Mouse (Mus musculus): ENCODE results near the gene 3110040M04Rik. TPM values are rescaled to one million over a fixed set of nuclear protein-coding genes. Genes with fewer than 3 reads are reported as not detected.

Gene 3110040M04Rik
- polyA plus RNA-seq, 1 experiment from 2014 or later: not detected

DNA sequence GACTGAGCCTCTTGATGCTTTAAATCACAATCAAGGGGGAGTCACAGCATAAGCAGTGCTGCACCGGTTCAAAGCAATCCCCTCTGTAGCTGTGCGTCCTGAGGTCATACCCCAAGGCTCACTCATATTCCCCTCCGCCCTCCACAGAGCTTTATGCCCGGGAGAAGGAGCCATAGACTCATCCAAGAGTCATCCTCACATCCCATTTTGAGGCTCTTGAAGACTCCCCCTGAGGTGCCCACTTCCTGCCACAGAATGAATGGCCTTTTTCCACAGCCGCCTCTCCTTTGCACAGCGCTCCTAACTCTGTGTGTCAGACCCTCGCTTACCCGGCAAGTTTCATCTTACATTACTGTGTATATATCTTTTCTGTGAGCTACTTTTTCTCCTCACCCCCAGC lies 23.6 kb downstream of the 3110040M04Rik start:
- H3K9me3 ChIP-seq: no peaks in the 10 kb centered on the region
- H3K27me3 ChIP-seq (ENCODE audit: poor library complexity, severe bottlenecking): no peaks in the 10 kb centered on the region
- no peaks in the 10 kb centered on the region for H3K36me3 ChIP-seq (replicated peaks)
- 86% methylated on average over 8 of the region's 8 CpGs for WGBS
- H3K4me1 ChIP-seq: no peaks in the 10 kb centered on the region
- H3K27ac ChIP-seq: no peak overlapping the region
- DNase-seq (ENCODE audit: extremely low spot score, low spot score): no peak
- no peak overlapping the region for H3K4me3 ChIP-seq

DNA sequence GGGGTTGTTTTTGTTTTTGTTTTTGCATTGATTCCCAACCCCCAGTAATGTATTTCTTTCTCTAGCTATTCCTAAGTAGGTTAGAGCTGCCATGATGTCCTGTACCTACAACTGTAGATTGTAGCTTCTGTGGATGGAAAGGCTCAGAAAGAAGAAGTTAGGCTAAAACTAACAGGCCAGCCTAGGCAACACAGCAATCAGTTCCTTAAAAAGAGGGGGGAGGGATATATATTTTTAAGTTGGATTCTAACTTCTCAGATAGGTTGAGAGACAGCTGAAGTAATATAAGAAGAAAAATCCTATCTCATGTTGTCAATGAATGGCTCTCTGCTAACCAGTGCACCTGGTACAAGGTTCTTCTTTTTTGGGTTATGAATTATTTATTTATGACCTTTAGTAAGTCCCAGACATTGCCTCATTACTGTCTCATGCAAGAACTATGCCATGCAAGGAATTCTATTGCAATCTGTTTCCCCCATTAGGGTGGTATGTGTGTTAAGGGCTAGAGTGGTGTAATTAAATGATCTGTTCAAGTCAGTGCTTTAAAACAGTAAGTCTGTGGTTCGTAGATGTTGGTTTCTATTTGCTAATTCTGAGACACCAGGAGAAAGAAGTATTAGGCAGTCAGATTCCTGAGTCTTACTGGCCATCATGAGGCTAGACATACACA lies 24.5 kb downstream of the 3110040M04Rik start:
- 83% methylated on average over 1 of the region's 1 CpGs for WGBS
- Histone ChIP-seq H3K4me3 (no peak overlapping the region), H3K27ac (no peak overlapping the region), H3K36me3 (replicated peaks) (no peaks in the 10 kb centered on the region), H3K4me1 (no peaks in the 10 kb centered on the region), H3K9me3 (no peaks in the 10 kb centered on the region), H3K27me3 (ENCODE audit: poor library complexity, severe bottlenecking) (no peaks in the 10 kb centered on the region)
- DNase-seq (ENCODE audit: extremely low spot score, low spot score): no peak

DNA sequence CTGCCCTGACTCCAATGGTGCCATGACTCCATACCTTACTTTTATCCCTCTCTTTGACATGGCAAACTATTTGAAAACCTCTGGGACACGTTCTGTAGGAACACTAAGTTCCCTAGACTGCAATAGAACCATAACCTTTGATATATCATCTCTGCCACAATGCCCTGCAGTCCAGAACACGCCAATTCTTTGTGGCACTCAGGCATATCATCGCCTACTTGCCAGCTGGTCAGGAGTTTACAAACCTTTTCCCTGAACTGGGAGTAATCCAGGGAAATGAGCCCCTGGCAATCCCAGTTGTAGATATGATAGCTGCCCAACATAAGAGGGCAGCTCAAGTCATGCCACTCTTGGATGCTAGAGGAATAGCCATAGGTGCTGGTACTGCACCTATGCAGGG lies 28.4 kb downstream of the 3110040M04Rik start:
- DNase-seq (ENCODE audit: extremely low spot score, low spot score): no peak
- Histone ChIP-seq H3K36me3 (replicated peaks) (no peaks in the 10 kb centered on the region), H3K9me3 (no peaks in the 10 kb centered on the region), H3K4me1 (peaks cover 15% of the 10 kb centered on the region), H3K27me3 (ENCODE audit: poor library complexity, severe bottlenecking) (no peaks in the 10 kb centered on the region), H3K27ac (no peak overlapping the region), H3K4me3 (no peak overlapping the region)
- 83% methylated on average over 3 of the region's 3 CpGs for WGBS

DNA sequence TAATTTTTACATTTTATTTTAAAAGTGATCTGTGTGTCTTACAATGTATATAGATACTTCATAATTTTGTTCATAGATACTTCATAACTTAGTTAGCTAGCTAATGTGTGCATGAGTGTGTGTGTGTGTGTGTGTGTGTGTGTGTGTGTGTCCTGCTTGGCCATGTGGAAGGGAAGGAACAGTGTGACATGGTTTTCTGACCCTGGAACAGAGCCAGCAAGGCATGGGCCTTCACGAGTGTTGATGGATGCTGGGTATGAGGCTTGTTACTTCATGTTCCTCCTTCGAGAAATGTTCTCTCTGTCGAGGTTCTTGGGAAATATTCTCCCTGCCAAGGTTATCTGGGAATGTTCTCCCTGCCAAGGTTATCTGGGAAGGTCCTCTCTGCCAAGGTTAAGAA lies 29.8 kb downstream of the 3110040M04Rik start:
- WGBS: 85% methylated on average over 3 of the region's 3 CpGs
- H3K4me1 ChIP-seq: peaks cover 15% of the 10 kb centered on the region
- no peak for DNase-seq (ENCODE audit: extremely low spot score, low spot score)
- no peak overlapping the region for H3K27ac ChIP-seq
- no peaks in the 10 kb centered on the region for H3K9me3 ChIP-seq
- no peak overlapping the region for H3K4me3 ChIP-seq
- H3K36me3 ChIP-seq (replicated peaks): no peaks in the 10 kb centered on the region
- H3K27me3 ChIP-seq (ENCODE audit: poor library complexity, severe bottlenecking): no peaks in the 10 kb centered on the region

GRCm38 (mm10) chr1:151235574-151235973 lies 31.7 kb downstream of the 3110040M04Rik start:
- DNase-seq (ENCODE audit: extremely low spot score, low spot score): no peak
- peak overlapping the region; percentile 78 for H3K27ac ChIP-seq
- WGBS: 18% methylated on average over 2 of the region's 2 CpGs
- H3K27me3 ChIP-seq (ENCODE audit: poor library complexity, severe bottlenecking): no peaks in the 10 kb centered on the region
- peaks cover 15% of the 10 kb centered on the region for H3K4me1 ChIP-seq
- no peaks in the 10 kb centered on the region; the same call in 1 of the 2 replicates for H3K36me3 ChIP-seq (replicated peaks)
- no peaks in the 10 kb centered on the region for H3K9me3 ChIP-seq
- H3K4me3 ChIP-seq: no peak overlapping the region

GRCm38 (mm10) chr1:151236141-151236930 lies 32.4 kb downstream of the 3110040M04Rik start:
- Histone ChIP-seq H3K4me1 (peaks cover 15% of the 10 kb centered on the region), H3K9me3 (no peaks in the 10 kb centered on the region), H3K36me3 (replicated peaks) (no peaks in the 10 kb centered on the region; the same call in 1 of the 2 replicates), H3K27ac (peak overlapping the region; percentile 78), H3K27me3 (ENCODE audit: poor library complexity, severe bottlenecking) (no peaks in the 10 kb centered on the region), H3K4me3 (no peak overlapping the region)
- WGBS: 77% methylated on average over 13 of the region's 13 CpGs
- DNase-seq (ENCODE audit: extremely low spot score, low spot score): no peak

- Histone ChIP-seq H3K36me3 (replicated peaks) (no peaks in the 10 kb centered on the region; the same call in 1 of the 2 replicates), H3K4me1 (peaks cover 15% of the 10 kb centered on the region), H3K27ac (no peak overlapping the region), H3K27me3 (ENCODE audit: poor library complexity, severe bottlenecking) (no peaks in the 10 kb centered on the region), H3K9me3 (no peaks in the 10 kb centered on the region), H3K4me3 (no peak overlapping the region)
- WGBS: 80% methylated on average over 3 of the region's 3 CpGs
- no peak for DNase-seq (ENCODE audit: extremely low spot score, low spot score)
Measured at GRCm38 (mm10) chr1:151237780-151238179, 33.9 kb downstream of the 3110040M04Rik start.

GRCm38 (mm10) chr1:151243332-151243731 lies 39.4 kb downstream of the 3110040M04Rik start:
- WGBS: 92% methylated on average over 4 of the region's 4 CpGs
- Histone ChIP-seq H3K27me3 (ENCODE audit: poor library complexity, severe bottlenecking) (no peaks in the 10 kb centered on the region), H3K36me3 (replicated peaks) (no peaks in the 10 kb centered on the region; the same call in 1 of the 2 replicates), H3K27ac (no peak overlapping the region), H3K9me3 (no peaks in the 10 kb centered on the region), H3K4me1 (no peaks in the 10 kb centered on the region), H3K4me3 (no peak overlapping the region)
- no peak for DNase-seq (ENCODE audit: extremely low spot score, low spot score)

DNA sequence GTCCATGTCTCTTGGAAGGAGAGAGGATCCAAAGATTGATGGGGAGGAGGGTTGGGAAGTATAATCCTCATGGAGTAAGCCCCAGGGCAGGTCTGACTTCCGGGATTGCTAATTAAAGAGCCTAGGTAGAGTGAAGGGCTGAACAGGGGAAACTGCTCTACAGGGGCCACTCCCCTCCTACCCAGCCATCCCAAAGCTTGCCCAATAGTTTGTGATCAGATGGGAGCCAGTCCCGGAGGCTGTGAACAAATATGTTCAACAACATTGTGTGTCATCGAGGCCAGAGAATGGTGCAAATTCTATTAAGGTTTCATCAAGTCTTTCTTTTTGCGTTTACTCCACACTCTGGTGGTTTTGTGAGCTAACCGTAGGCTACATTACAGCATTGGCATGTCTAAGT lies 40.1 kb downstream of the 3110040M04Rik start:
- Histone ChIP-seq H3K4me3 (no peak overlapping the region), H3K9me3 (no peaks in the 10 kb centered on the region), H3K27me3 (ENCODE audit: poor library complexity, severe bottlenecking) (no peaks in the 10 kb centered on the region), H3K36me3 (replicated peaks) (no peaks in the 10 kb centered on the region; the same call in 1 of the 2 replicates), H3K4me1 (no peaks in the 10 kb centered on the region), H3K27ac (no peak overlapping the region)
- no peak for DNase-seq (ENCODE audit: extremely low spot score, low spot score)
- WGBS: 94% methylated on average over 5 of the region's 5 CpGs

DNA sequence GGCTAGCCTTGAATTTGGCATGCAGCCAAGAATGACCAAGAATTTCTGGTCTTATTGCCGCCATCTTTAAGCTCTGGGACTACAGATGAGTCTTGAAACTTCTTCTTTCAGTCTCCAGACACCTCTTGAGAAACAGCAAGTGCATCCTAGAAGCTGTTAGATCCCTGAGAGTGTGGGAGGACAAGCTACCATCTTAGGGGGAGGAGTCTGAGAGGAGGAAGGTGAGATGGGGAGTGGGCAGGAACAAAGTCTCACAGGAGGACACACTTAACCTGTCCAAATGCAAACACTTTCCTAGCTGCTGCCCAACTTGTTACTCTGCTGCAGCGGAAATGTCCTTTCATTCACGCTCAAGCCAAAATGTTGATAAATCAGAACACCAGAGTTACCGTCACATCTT lies 40.8 kb downstream of the 3110040M04Rik start:
- Histone ChIP-seq H3K36me3 (replicated peaks) (no peaks in the 10 kb centered on the region; the same call in 1 of the 2 replicates), H3K27ac (no peak overlapping the region), H3K4me1 (no peaks in the 10 kb centered on the region), H3K9me3 (no peaks in the 10 kb centered on the region), H3K4me3 (no peak overlapping the region), H3K27me3 (ENCODE audit: poor library complexity, severe bottlenecking) (no peaks in the 10 kb centered on the region)
- no peak for DNase-seq (ENCODE audit: extremely low spot score, low spot score)
- WGBS: 96% methylated on average over 4 of the region's 4 CpGs

GRCm38 (mm10) chr1:151245165-151245564 lies 41.2 kb downstream of the 3110040M04Rik start:
- Histone ChIP-seq H3K27ac (no peak overlapping the region), H3K27me3 (ENCODE audit: poor library complexity, severe bottlenecking) (no peaks in the 10 kb centered on the region), H3K9me3 (no peaks in the 10 kb centered on the region), H3K4me1 (no peaks in the 10 kb centered on the region), H3K4me3 (no peak overlapping the region), H3K36me3 (replicated peaks) (no peaks in the 10 kb centered on the region; the same call in 1 of the 2 replicates)
- WGBS: 87% methylated on average over 10 of the region's 10 CpGs
- DNase-seq (ENCODE audit: extremely low spot score, low spot score): no peak

GRCm38 (mm10) chr1:151245846-151246245 lies 41.9 kb downstream of the 3110040M04Rik start:
- Histone ChIP-seq H3K27me3 (ENCODE audit: poor library complexity, severe bottlenecking) (no peaks in the 10 kb centered on the region), H3K36me3 (replicated peaks) (no peaks in the 10 kb centered on the region), H3K27ac (no peak overlapping the region), H3K4me3 (no peak overlapping the region), H3K4me1 (0 out of 2 replicates have a peak, but pooled peaks cover 3% of the 10 kb centered on the region), H3K9me3 (no peaks in the 10 kb centered on the region)
- 82% methylated on average over 2 of the region's 2 CpGs for WGBS
- no peak for DNase-seq (ENCODE audit: extremely low spot score, low spot score)

DNA sequence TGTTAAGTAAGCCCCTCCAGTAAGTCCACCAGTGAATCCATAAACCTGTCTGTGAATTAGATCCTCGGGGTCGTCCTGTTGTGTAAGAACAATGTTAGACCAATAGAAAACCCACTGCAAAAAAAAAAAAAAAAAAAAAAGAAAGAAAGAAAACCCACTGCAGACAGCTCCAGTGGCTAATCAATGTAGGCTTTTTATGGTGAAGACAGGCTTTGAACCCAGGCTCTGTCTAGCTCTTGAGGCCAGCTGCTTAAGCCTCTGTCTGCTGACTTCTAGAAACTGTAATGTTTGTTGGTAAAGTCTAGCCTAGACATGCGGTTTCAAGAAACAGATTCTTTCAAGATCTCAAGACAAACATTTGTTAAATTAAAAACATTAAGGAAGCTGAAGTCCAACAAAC lies 46.2 kb downstream of the 3110040M04Rik start:
- Histone ChIP-seq H3K4me1 (0 out of 2 replicates have a peak, but pooled peaks cover 7% of the 10 kb centered on the region), H3K4me3 (no peak overlapping the region), H3K9me3 (no peaks in the 10 kb centered on the region), H3K27me3 (ENCODE audit: poor library complexity, severe bottlenecking) (no peaks in the 10 kb centered on the region), H3K27ac (no peak overlapping the region), H3K36me3 (replicated peaks) (no peaks in the 10 kb centered on the region)
- 87% methylated on average over 3 of the region's 3 CpGs for WGBS
- DNase-seq (ENCODE audit: extremely low spot score, low spot score): no peak
